ENCODE assay signal across 7 mouse cellular contexts in the genomic region with DNA sequence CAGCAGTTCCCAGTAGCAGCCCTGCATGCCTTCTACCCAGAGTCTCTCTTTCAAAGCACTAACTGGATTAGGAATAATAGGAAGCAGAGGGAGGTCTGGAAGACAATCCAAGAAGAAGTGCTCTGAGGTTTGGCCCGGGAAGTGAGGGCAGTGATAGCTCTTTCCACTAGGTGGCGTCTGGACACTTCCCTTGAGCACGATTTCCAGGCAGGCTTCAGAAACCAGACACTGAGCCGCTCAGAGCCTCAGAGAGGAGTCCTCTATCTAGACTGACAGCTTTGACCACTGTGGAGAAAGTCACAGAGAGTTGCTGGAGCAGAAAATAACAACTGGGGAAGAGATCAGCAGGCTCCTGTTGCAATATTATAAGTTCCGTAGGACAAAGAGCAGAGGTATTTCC. TPM values are rescaled to one million over a fixed set of nuclear protein-coding genes. Genes with fewer than 3 reads are reported as not detected.
DNase-seq lines count a peak whose midpoint lies in the region.

No protein-coding gene starts in this region.

- H3K9me3 ChIP-seq in midbrain, embryonic 10.5 days (replicated peaks), result no peaks in the 10 kb centered on the region

- H3K27ac ChIP-seq in midbrain, embryonic 10.5 days (replicated peaks), result no peak overlapping the region

- 9% methylated on average over 5 of the region's 5 CpGs for WGBS in midbrain, embryonic 10.5 days

- DNase-seq in ZHBTc4 (ENCODE audit: low read depth, low spot score), result peak; percentile 84
- peak; percentile 75 for DNase-seq in cerebellum, adult 9-10 months
- DNase-seq in frontal cortex, adult 2 months (ENCODE audit: extremely low spot score in 1 of 2, low spot score in 1 of 2), result peak; percentile 49 to 90
- peak; percentile 80 for DNase-seq in induced T-regulatory cell, adult 2 months (ENCODE audit: low read depth)
- peak; percentile 73 to 80 for DNase-seq in left cerebral cortex, adult 18-20 months (ENCODE audit: low spot score in 2 of 2)
- DNase-seq in midbrain, embryonic 10.5 days (ENCODE audit: low spot score), result peak; percentile 82
- DNase-seq in right cerebral cortex, postnatal 36 days (ENCODE audit: low spot score in 2 of 2), result peak; percentile 63 to 66

- H3K4me1 ChIP-seq in midbrain, embryonic 10.5 days, result no peaks in the 10 kb centered on the region

- H3K27me3 ChIP-seq in midbrain, embryonic 10.5 days (ENCODE audit: low read depth, poor library complexity, severe bottlenecking), result no peaks in the 10 kb centered on the region; the same call in 1 of the 2 replicates

- H3K4me3 ChIP-seq in midbrain, embryonic 10.5 days, result no peak overlapping the region

- H3K36me3 ChIP-seq in midbrain, embryonic 10.5 days, result no peaks in the 10 kb centered on the region

RNA-seq across cellular contexts. Expression of gene Efcab10, which starts 5.8 kb away (rescaled TPM):
- polyA plus RNA-seq in frontal cortex, adult 2 months (2012; rRNA removed), result 2.4 and 2.7 TPM in 2 replicates
- 1 to 10 TPM; 3.3 to 4.3 TPM for total RNA-seq in left cerebral cortex, adult 18-20 months (2021)
- 0.91 and 0.98 TPM in 2 replicates for polyA plus RNA-seq in midbrain, embryonic 10.5 days (2016; fragmentation: Nextera tagmentation; extraction: Ambion mirVana)

RNA-seq across cellular contexts. Expression of gene Twistnb, which starts 40.6 kb away (rescaled TPM):
- 7.5 and 7.8 TPM in 2 replicates for polyA plus RNA-seq in frontal cortex, adult 2 months (2012; rRNA removed)
- total RNA-seq in left cerebral cortex, adult 18-20 months (2021), result 10 to 100 TPM; 13.4 TPM
- polyA plus RNA-seq in midbrain, embryonic 10.5 days (2016; fragmentation: Nextera tagmentation; extraction: Ambion mirVana), result 60.8 and 75.9 TPM in 2 replicates
